Mouse (Mus musculus): Measurements from ENCODE around the gene Klrg2. TPM values are rescaled to one million over a fixed set of nuclear protein-coding genes. Genes with fewer than 3 reads are reported as not detected.

Klrg2 gene
- total and polyA plus RNA-seq, 2 experiments, result not detected

- TF ChIP-seq POLR2A (IDR thresholded peaks at IDR 0.05; ENCODE audit: extremely low read depth, insufficient read depth, low read length), result no peak
- TF ChIP-seq CTCF (IDR thresholded peaks at IDR 0.05; ENCODE audit: low read depth, low read length), result no peak
- Histone ChIP-seq H3K27me3 (ENCODE audit: control insufficient read depth, insufficient read depth, low read length) (no peaks in the 10 kb centered on the region), H3K27ac (replicated peaks; ENCODE audit: insufficient read depth, low read depth, low read length) (no peak overlapping the region), H3K9ac (ENCODE audit: low read depth, low read length) (no peak overlapping the region), H3K4me1 (ENCODE audit: control insufficient read depth, insufficient read depth, low read length) (no peaks in the 10 kb centered on the region), H3K79me2 (ENCODE audit: control insufficient read depth, insufficient read depth, low read length) (no peaks in the 10 kb centered on the region; the same call in 1 of the 2 replicates), H3K4me3 (ENCODE audit: insufficient read depth, low read depth, low read length) (no peak overlapping the region), H3K36me3 (ENCODE audit: control insufficient read depth, insufficient read depth, low read length) (peaks cover 50% of the 10 kb centered on the region)
- no peak for DNase-seq (ENCODE audit: extremely low read depth, low read depth, low spot score)
- 86% methylated on average over 4 of the region's 4 CpGs for WGBS
Measured at GRCm38 (mm10) chr6:38597481-38597880, 39.6 kb downstream of the Klrg2 start.

- no peak overlapping the region for H3K27ac ChIP-seq (replicated peaks; ENCODE audit: insufficient read depth, low read depth, low read length)
- H3K4me1 ChIP-seq (ENCODE audit: control insufficient read depth, insufficient read depth, low read length), result no peaks in the 10 kb centered on the region; the same call in 1 of the 2 replicates
- no peak overlapping the region for H3K9ac ChIP-seq (ENCODE audit: low read depth, low read length)
- H3K36me3 ChIP-seq (ENCODE audit: control insufficient read depth, insufficient read depth, low read length), result peaks cover 62% of the 10 kb centered on the region
- 90% methylated on average over 3 of the region's 3 CpGs for WGBS
- H3K79me2 ChIP-seq (ENCODE audit: control insufficient read depth, insufficient read depth, low read length), result peaks cover 9% of the 10 kb centered on the region; the same call in 1 of the 2 replicates
- no peak for TF ChIP-seq CTCF (IDR thresholded peaks at IDR 0.05; ENCODE audit: low read depth, low read length)
- no peak for DNase-seq (ENCODE audit: extremely low read depth, low read depth, low spot score)
- no peak overlapping the region for H3K4me3 ChIP-seq (ENCODE audit: insufficient read depth, low read depth, low read length)
- H3K27me3 ChIP-seq (ENCODE audit: control insufficient read depth, insufficient read depth, low read length), result no peaks in the 10 kb centered on the region
Measured at GRCm38 (mm10) chr6:38581711-38582110, 55.3 kb downstream of the Klrg2 start.

GRCm38 (mm10) chr6:38580112-38580857 lies 56.8 kb downstream of the Klrg2 start:
- H3K4me3 ChIP-seq (ENCODE audit: insufficient read depth, low read depth, low read length), result no peak overlapping the region
- H3K79me2 ChIP-seq (ENCODE audit: control insufficient read depth, insufficient read depth, low read length), result peaks cover 9% of the 10 kb centered on the region; the same call in 1 of the 2 replicates
- TF ChIP-seq POLR2A (IDR thresholded peaks at IDR 0.05; ENCODE audit: extremely low read depth, insufficient read depth, low read length) (no peak), CTCF (IDR thresholded peaks at IDR 0.05; ENCODE audit: low read depth, low read length) (no peak)
- H3K4me1 ChIP-seq (ENCODE audit: control insufficient read depth, insufficient read depth, low read length), result no peaks in the 10 kb centered on the region; the same call in 1 of the 2 replicates
- peaks cover 53% of the 10 kb centered on the region for H3K36me3 ChIP-seq (ENCODE audit: control insufficient read depth, insufficient read depth, low read length)
- no peak for DNase-seq (ENCODE audit: extremely low read depth, low read depth, low spot score)
- H3K27ac ChIP-seq (replicated peaks; ENCODE audit: insufficient read depth, low read depth, low read length), result no peak overlapping the region
- H3K9ac ChIP-seq (ENCODE audit: low read depth, low read length), result no peak overlapping the region
- 96% methylated on average over 3 of the region's 3 CpGs for WGBS
- H3K27me3 ChIP-seq (ENCODE audit: control insufficient read depth, insufficient read depth, low read length), result no peaks in the 10 kb centered on the region

- H3K27me3 ChIP-seq (ENCODE audit: control insufficient read depth, insufficient read depth, low read length), result no peaks in the 10 kb centered on the region
- 80% methylated on average over 2 of the region's 2 CpGs for WGBS
- TF ChIP-seq CTCF (IDR thresholded peaks at IDR 0.05; ENCODE audit: low read depth, low read length) (no peak), POLR2A (IDR thresholded peaks at IDR 0.05; ENCODE audit: extremely low read depth, insufficient read depth, low read length) (no peak)
- no peak overlapping the region for H3K27ac ChIP-seq (replicated peaks; ENCODE audit: insufficient read depth, low read depth, low read length)
- no peak overlapping the region for H3K9ac ChIP-seq (ENCODE audit: low read depth, low read length)
- H3K36me3 ChIP-seq (ENCODE audit: control insufficient read depth, insufficient read depth, low read length), result peaks cover 50% of the 10 kb centered on the region
- H3K4me3 ChIP-seq (ENCODE audit: insufficient read depth, low read depth, low read length), result no peak overlapping the region
- no peak for DNase-seq (ENCODE audit: extremely low read depth, low read depth, low spot score)
- no peaks in the 10 kb centered on the region; the same call in 1 of the 2 replicates for H3K4me1 ChIP-seq (ENCODE audit: control insufficient read depth, insufficient read depth, low read length)
- H3K79me2 ChIP-seq (ENCODE audit: control insufficient read depth, insufficient read depth, low read length), result peaks cover 11% of the 10 kb centered on the region; the same call in 1 of the 2 replicates
Measured at GRCm38 (mm10) chr6:38576096-38576495, 60.9 kb downstream of the Klrg2 start.

Other genes with a start within 250 kb of the Klrg2 start
- gene Ubn2, start 203.3 kb downstream of the Klrg2 start, total RNA-seq (2014; rRNA removed), result 7.9 and 10.6 TPM in 2 replicates
- 2.2 and 2.9 TPM in 2 replicates for gene Ubn2, start 203.3 kb downstream of the Klrg2 start, polyA plus RNA-seq (2012; rRNA removed)
- gene Fmc1, start 103.7 kb downstream of the Klrg2 start, total RNA-seq (2014; rRNA removed), result 63.7 and 93.6 TPM in 2 replicates
- gene Fmc1, start 103.7 kb downstream of the Klrg2 start, polyA plus RNA-seq (2012; rRNA removed), result 219 and 299 TPM in 2 replicates
- gene Luc7l2, start 85.9 kb downstream of the Klrg2 start, total RNA-seq (2014; rRNA removed), result 96.2 and 128 TPM in 2 replicates
- gene Luc7l2, start 85.9 kb downstream of the Klrg2 start, polyA plus RNA-seq (2012; rRNA removed), result 12.8 and 20.0 TPM in 2 replicates
- not detected in 2 replicates for gene Clec2l, start 25.8 kb upstream of the Klrg2 start, total RNA-seq (2014; rRNA removed)
- gene Clec2l, start 25.8 kb upstream of the Klrg2 start, polyA plus RNA-seq (2012; rRNA removed), result not detected in 2 replicates
- gene Tbxas1, start 238.2 kb upstream of the Klrg2 start, total RNA-seq (2014; rRNA removed), result 3.5 and 4.9 TPM in 2 replicates
- 0.61 and 1.1 TPM in 2 replicates for gene Tbxas1, start 238.2 kb upstream of the Klrg2 start, polyA plus RNA-seq (2012; rRNA removed)
- gene Hipk2, start 238.9 kb upstream of the Klrg2 start, total RNA-seq (2014; rRNA removed), result 8.5 and 10.4 TPM in 2 replicates
- 22.2 and 23.5 TPM in 2 replicates for gene Hipk2, start 238.9 kb upstream of the Klrg2 start, polyA plus RNA-seq (2012; rRNA removed)

Measured in liver, adult 2 months (tissue).